Mouse (Mus musculus): Measurements from ENCODE around the gene Sestd1. TPM values are rescaled to one million over a fixed set of nuclear protein-coding genes. Genes with fewer than 3 reads are reported as not detected.

Sestd1 gene
- polyA plus RNA-seq, 1 experiment, result 31.4 TPM

DNA sequence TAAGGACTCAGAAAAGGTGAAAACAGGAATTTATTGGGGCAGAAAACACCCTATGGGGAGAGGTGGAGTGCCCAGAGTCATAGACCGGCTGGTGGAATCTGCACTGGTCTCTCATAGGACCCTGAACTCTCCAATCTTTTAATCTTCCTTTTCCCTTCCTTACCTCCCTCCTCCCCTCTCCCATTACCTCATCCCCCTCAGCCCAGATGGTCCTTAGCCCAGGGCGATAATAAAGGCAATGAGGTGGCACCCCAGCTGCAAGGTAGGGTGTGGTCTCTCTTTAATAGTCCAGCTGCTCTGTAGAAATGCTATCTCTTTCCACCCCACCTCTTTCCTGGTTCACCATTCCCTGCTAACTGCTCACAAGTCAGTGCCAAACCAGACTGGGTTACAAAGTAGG is 102.9 kb downstream of the Sestd1 start:
- no peak for DNase-seq (ENCODE audit: extremely low spot score in 1 of 2, low spot score in 1 of 2)

DNA sequence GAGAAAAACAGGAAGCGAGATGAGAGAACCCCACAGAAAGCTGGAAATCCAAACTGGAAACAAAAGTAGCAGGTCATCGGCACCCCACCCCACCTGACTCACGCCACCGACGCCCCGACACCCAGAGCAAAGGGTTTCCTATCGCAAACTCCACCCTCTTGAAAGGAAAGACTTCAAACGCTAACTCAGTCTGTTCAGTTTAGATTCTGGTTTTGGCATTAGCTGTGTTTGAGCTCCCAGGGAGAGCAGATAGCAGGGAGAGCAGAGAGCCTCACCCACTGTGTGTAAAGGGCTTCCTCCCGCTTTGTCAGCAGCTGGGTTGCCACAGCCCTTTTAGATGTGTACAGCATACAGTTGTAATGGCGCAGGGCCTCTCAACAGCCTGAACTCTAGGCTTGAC is 104.0 kb downstream of the Sestd1 start:
- DNase-seq (ENCODE audit: extremely low spot score in 1 of 2, low spot score in 1 of 2), result no peak

DNA sequence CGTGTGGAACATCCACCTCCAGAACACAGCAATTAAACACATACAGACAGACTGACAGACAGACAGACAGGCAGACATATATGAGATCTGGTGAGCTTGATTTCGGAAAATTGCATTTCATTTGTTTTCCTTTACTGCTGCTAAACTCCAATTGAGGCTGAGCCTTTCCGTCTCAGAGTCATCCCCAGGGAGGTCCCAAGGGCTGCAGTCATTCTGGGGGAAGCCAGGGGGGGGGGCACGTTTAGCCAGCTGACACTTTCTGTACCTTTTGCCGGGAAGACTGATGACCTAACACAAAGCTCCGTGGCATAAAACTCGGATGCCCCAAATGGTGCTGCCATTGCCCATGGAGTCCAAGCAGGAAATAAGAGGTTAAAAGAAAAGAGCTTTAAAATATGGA is 105.0 kb downstream of the Sestd1 start:
- no peak for DNase-seq (ENCODE audit: extremely low spot score in 1 of 2, low spot score in 1 of 2)

DNA sequence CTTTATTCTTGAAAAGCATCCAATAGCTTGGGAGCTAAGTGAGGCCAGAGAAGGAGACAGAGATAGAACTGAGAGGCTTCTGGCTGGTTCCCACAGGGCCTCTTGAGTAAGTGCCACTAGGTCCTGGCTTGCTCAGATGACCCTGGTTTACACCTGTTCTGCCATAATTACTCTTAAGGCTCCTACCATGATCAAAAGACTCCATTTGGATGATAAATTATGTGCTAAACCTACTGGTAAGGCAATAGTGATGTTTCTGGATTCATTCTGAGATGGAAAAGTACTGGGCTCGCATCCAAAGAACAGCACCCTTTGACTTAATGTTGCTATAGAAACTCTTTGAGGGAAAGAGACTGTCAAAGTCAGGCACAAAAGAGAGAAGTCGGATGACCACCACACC is 106.1 kb downstream of the Sestd1 start:
- no peak for DNase-seq (ENCODE audit: extremely low spot score in 1 of 2, low spot score in 1 of 2)

DNA sequence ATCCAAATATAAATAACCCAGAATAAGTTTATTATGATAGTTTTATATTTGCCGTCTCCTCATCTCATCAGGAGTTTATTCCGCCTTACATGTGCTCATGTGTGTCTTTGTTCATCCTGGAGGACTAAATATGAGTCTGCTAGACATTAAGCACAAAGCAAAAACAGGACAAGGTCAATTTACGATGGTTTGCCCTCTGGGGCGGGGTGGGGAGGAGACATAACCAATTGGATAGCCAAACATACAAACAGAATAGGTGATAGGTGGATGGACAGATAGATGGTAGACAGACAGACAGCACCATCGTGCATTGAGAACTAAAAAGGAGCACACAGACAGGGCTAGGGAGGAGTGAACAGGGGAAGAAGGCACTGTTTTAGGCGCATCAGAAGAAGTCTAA is 106.6 kb downstream of the Sestd1 start:
- no peak for DNase-seq (ENCODE audit: extremely low spot score in 1 of 2, low spot score in 1 of 2)

DNA sequence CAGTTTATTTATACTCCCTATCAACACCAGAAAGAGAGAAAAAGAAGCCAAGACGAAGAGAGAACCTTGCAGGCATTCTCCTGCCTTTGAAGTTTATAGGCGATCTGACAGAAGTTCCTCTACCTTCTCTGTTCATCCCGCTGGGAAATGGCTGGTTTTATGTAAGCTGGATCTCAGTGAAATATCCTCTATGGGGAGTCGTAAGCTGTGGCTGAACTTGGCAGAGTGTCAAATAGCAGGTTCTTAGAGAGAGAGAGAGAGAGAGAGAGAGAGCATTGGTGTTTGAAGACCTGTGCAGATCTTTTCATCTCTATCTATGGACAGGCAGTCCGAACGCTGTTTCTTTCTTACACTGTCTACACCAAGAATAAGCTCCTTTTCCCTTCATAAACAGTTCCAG is 107.0 kb downstream of the Sestd1 start:
- no peak for DNase-seq (ENCODE audit: extremely low spot score in 1 of 2, low spot score in 1 of 2)

DNA sequence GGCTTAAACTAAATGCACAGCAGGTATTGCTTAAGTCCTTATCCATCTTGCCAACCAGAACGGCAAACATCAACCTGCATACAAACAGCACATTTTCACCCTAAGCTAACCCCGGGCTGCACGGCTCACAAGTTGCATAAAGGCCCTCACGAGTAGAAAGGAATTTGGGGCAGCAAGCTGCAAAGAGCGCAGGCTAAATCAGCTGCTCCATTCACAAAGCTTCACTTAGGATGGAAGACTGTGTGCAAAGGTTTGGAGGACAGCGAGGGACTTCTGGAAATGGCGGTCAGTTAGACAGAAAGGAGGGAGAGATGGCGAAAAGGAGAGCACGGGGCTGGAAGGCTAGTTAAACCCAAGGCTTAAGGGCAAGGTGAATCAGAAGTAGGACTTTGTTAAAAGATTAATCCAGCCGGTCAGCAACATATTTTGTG is 108.1 kb downstream of the Sestd1 start:
- DNase-seq (ENCODE audit: extremely low spot score in 1 of 2, low spot score in 1 of 2), result no peak

DNA sequence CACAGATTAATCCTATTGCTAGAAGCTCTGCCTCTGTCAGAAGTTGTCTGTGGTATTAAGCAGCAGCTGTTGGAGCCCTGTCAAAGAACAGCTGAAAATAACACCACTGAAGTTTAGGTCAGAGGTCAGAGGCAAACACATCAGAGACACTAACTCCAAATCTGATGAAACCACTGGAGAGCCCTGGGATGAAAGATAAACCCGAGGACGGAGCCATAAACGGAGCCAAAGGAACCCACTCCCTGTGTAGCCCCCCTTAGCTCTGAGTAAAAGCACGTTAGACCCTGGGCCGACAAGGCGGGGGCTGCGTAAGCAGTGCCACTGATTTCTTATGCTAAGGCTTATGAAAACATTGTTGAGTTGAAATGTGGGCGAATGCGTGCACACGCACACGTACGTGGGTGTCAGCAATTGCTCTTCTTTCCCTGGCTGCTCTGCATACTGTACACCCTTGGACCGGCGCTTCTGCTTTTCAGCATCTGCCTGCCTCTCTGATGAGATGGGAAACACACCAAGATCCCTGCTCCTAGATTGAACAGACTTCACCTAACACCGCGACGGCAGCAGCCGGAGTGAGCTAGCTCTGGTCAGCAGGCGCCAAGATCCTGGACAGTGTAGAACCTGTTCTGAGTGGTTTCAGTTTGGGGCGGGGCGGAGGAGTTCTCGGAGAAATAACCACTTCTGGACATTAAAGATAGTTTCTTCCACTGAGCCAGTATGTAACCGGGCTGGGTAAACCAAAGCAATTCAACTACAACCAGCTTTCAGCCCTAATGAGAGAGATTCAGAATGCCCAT is 108.8 kb downstream of the Sestd1 start:
- peak in 1 of 2 experiments; percentile 40 for DNase-seq (ENCODE audit: extremely low spot score in 1 of 2, low spot score in 1 of 2)

DNA sequence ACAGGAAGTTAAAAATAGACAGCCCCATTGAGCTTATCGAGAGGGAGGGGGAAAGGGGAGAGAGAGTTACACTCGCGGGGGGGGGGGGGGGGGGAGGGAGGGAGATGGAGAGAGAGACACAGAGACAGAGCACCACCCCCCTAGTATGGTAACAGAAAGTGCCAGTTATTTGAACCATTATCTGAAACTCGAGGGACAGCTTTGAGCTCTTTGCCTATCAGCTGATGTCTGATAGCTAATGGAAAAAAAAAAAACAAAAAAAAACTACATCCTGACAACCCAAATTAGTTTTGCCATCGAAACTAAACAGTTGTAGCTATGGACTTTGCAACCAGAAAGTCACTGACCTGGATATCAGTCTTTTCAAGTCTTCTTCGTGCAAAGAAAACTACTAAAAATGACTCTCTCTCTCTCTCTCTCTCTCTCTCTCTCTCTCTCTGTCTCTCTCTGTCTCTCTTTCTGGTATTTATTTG is 109.7 kb downstream of the Sestd1 start, which contains the start of gene Ccdc141:
TSS of gene Ccdc141 (minus strand) at position 4 of the 473 bp plus-strand sequence.
- DNase-seq (ENCODE audit: extremely low spot score in 1 of 2, low spot score in 1 of 2), result no peak

DNA sequence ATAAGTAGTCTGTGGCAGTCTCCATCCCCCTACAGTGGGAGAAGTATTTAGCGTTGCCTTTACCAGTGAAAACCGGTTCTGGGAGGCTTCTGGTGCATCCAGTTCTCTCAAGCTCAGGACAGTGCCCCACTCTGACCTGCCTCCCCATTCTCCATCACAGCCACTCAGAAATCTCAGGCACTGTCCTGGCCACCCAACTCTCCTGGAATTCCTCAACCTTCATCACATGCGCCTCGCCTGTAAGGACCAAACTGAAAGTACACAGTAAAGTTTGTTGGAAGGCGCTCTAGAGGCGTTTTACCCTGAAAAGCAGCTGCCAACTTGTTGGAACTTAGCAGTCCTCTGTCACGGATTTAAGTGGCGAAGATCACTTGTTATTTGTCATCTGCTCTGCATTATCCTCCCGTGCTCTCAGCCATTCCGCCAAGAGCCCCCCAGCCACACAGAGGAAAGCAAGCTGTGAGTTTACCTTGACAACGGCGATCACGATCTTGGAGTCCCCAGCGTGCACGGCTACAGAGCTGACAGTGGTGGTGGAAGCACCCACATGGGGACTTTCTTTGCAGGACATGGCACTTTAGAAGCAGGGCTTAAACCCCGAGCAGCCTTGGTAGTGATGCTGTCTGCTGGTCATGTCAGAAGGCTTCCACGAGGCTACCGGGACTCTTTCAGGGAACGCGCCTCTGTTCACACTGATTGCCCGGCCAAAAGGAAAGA is 110.3 kb downstream of the Sestd1 start:
- no peak for DNase-seq (ENCODE audit: extremely low spot score in 1 of 2, low spot score in 1 of 2)

DNA sequence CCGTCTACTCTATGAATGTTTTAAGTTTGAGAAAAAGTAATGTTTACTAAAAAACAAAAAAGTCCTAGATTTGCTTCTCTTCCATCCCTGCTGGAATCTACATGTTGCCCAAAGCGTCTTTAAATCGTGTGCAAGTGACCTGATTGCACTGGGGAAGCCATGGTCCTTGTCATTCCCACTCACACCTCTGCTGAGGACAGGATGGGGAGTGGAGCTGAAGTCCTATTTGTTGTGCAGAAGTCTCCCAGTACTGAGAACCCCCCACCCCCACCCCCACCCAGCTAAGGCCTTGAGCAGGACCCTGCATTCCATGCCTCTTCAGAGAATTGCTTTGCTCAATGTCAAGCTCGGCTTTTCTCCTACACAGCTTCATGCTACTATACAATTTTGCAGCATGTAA is 111.2 kb downstream of the Sestd1 start:
- no peak for DNase-seq (ENCODE audit: extremely low spot score in 1 of 2, low spot score in 1 of 2)

DNA sequence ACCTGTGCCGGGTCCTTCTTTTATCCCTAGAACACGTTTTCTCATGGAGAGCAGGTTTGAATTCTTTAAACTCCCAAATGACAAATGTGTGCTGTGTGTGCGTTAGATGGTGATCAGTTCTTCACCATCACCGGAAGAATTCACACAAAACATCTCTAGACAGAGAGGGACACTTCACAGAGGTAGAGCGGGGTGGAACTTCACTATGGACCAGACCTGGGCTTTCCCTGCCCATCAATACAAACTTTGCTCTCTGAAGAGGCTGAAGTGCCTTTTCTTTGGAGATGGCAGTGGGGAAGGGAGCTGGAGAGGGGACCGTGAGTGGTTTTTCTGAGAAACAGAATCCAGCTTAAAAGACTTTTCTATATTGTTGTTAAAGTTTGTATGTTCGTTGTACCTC is 111.6 kb downstream of the Sestd1 start:
- DNase-seq (ENCODE audit: extremely low spot score in 1 of 2, low spot score in 1 of 2), result no peak

DNA sequence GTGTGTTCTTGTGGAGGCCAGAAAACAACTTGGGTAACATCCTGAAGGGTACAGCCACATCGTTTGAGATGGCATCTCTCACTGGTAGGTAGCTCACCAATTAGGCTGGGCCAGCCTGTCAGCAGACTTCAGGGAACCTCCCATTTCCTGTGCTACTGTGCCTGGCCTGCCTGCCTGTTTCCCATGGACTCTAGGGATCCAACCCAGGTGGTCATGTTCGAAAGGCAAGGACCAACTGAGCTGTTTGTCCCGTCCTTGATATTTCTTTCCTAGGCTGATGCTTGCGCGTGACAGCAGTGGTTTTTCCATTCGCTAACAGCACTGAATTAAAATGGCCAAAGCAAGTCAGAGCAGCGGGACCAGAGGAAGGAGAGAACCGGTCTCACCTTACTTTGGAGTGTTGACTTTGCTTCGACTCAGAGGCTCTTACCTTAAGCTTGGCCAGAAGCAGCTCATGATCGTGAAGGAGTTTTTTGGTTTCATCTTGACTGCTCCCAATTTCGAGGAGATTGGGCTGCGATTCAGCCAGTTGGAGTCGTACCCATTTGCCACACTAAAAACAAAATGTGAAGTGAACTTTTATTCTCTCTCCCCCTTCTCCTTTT is 112.2 kb downstream of the Sestd1 start:
- DNase-seq (ENCODE audit: extremely low spot score in 1 of 2, low spot score in 1 of 2), result no peak

DNA sequence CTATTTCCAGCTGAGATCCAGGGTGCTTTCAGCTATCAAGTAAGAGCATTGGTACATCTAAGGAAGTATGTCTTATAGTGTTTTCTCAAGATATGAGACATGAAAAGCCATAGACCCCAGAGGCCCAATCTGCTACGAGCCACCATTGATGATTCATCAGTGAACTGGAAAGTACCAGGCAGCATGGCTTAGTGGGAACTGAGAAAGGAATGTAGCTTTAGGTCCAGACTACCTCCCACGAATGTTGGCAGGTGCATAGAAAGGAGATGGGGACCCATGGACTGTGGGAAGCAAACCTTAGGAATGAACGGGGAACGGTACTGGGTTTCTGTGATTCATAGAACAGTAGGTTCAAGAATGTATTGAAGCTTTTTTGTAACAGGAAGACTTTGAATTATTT is 114.0 kb downstream of the Sestd1 start:
- DNase-seq (ENCODE audit: extremely low spot score in 1 of 2, low spot score in 1 of 2), result no peak

DNA sequence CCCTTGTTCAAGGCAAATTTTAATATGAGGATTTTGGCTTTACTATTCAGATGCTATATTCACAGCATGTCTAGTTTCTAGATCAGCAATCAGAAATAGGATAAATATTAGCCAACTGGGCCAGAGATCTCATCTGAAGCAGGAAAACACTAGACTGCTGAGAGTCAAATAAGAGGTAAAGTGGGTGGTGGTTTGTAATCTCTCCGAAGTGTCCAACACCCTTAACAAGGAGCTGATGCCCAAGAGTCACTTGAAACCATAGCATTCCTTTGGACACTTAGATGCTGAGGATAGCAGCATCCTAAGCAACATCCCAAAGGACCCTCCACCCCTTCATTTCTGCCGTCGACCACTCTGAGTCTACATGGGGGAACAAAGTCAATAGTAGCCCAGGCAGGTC is 115.7 kb downstream of the Sestd1 start:
- DNase-seq (ENCODE audit: extremely low spot score in 1 of 2, low spot score in 1 of 2), result no peak

DNA sequence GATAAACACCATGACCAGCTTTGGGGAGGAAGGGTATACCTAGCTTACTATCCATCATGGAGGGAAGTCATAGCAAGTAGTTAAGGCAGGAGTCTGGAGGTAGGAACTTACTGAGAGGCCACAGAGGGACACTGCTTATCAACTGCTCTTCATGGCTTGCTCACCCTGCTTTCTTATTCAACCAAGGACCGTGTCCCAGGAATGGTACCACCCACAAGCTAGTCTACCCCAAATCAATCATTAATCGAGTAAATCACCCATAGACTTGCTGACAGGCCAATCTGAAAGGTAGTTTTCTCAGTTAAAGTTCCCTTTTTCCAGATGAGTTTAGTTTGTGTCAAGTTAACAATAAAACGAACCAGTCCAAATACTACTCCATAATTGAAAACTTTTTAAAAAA is 117.0 kb downstream of the Sestd1 start:
- no peak for DNase-seq (ENCODE audit: extremely low spot score in 1 of 2, low spot score in 1 of 2)

DNA sequence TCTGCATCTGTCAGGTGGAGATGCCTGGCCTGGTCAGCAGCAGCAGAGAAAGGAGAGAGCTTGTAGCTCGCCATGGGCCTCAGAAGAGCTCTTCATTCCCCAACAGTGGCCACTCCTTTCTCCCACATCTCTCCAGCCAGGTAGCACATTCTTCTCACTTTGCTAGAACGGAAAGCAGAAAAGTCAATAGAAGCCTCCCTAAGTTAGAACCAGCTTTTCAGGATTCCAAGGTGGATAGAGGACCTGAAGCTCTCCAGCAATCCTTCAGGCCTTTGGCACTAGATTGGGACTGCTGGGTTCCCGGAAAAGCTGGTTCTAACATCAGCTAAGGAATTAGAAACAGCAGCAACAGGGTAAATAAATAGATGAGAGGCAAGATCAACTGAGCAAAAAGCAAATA is 118.3 kb downstream of the Sestd1 start:
- DNase-seq (ENCODE audit: extremely low spot score in 1 of 2, low spot score in 1 of 2), result no peak

DNA sequence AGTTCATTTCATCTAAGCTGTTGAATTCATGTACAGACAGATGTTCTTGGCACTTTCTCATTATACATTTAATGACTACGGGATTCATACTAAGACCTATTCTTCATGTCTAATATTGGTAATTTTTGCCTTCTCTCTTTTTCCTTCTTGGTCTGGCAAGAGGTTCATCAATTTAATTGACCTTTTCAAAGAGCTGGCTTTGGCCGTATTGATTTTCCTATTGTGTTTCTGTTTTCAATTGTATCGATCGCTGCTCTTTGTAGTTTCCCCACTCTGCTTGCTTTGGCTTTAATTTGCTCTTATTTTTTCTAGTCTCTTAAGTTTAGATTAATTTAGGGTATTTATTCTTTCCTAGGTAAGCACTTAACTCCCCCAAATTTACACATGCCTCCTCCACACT is 122.8 kb downstream of the Sestd1 start:
- DNase-seq (ENCODE audit: extremely low spot score in 1 of 2, low spot score in 1 of 2), result no peak

DNA sequence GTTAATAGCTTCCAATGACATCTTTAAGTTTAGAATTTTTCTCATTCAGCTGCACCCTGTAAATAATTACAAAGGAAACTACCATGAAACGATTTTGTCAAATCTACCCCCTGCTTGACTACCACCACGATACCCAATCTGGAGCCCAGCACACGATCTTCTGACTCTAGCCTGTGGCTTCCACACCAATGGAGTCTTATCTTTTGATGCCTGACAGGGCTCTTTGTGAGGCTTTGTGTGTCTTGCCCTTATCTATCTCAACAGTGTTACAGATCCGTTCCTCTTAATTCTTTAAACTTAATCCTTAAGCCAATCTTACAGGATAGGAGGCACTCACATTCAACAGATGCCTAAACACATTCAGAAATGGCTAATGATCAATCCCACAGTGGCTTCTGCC is 126.3 kb downstream of the Sestd1 start:
- no peak for DNase-seq (ENCODE audit: extremely low spot score in 1 of 2, low spot score in 1 of 2)

DNA sequence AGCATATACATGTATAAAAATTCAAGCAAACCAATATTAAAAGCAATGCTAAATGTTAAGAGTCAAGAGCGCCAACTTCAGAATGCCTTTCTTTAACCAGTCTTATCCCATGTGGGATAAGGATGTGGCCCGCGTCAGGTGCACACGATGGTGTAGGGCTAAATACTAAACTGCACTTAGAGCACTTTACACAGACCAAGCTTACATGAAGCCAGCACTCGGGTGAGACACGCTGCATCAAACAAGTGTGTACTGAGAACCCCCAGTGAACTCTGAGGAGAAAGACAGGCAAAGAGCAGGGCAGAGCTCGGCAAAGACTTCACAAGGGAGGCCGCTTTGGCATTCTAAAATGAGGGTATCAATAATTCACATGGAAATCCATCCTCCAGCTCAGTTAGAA is 129.1 kb downstream of the Sestd1 start:
- DNase-seq (ENCODE audit: extremely low spot score in 1 of 2, low spot score in 1 of 2), result no peak

DNA sequence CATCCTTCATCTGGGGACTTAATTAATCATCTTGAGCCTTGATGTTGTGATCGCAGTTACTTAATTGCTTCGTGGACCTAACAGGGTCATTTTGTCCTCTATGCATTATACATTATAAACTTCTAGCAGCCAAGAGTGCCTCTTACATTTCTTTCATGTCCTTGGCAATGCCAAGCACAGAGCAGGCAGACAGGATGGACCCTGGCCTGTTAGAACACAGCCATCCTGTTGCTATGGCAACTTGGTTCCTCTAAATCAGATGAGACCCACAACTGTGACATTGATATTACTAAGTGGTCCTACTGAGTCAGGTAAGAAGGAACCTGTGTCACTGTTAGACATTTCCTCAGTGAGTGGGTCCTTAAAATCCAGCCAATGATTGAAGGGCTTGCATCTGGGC is 130.8 kb downstream of the Sestd1 start:
- DNase-seq (ENCODE audit: extremely low spot score in 1 of 2, low spot score in 1 of 2), result no peak

DNA sequence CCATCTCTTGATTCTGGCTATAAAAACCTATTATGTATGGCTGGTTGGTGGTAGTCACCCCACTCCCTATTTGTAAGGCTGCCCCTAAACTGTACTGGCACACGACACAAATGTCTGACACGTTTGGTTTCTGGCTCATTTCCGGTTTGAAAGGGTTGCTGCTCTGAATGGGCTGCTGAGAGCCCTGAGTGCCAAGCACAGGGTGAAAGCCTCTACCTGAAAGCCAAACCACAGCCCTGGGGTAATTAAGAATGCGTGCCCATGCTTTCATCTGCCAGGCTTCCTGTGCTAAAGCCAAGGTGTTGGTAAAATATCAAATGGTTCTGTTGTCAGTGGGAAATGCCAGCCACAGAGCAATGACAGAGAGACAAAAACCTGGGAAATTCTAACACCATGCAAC is 132.2 kb downstream of the Sestd1 start:
- no peak for DNase-seq (ENCODE audit: extremely low spot score in 1 of 2, low spot score in 1 of 2)
